In genomic region chr11:76085898-76086591, GRCm38 (mm10) we compare ENCODE assay signal across 8 mouse cellular contexts. TPM values are rescaled to one million over a fixed set of nuclear protein-coding genes. Genes with fewer than 3 reads are reported as not detected.
DNase-seq lines count a peak whose midpoint lies in the region; ATAC-seq and TF ChIP-seq lines count a peak whose summit lies in the region.
"Had no signal": no experiment of that assay in that cellular context is flagged by ENCODE, and none has a peak within 500 bp of the region (broad histone marks: within the 10 kb centered on the region; RNA-seq: fewer than 3 reads in every experiment).

No protein-coding gene starts in this region.

- no peaks in the 10 kb centered on the region for H3K9me3 ChIP-seq in kidney, postnatal 0 days (replicated peaks; ENCODE audit: low read length)
- no peaks in the 10 kb centered on the region for H3K9me3 ChIP-seq in E14TG2a.4 (ENCODE audit: low read length)
- H3K9me3 ChIP-seq: megakaryocyte, embryonic 14.5 days had no signal

- H3K4me3 ChIP-seq in kidney, postnatal 0 days (replicated peaks; ENCODE audit: low read depth, low read length), result no peak overlapping the region
- no peak overlapping the region for H3K4me3 ChIP-seq in E14TG2a.4 (replicated peaks; ENCODE audit: low read length)

- no peaks in the 10 kb centered on the region for H3K27me3 ChIP-seq in kidney, postnatal 0 days (ENCODE audit: insufficient read depth, low read length)
- H3K27me3 ChIP-seq in E14TG2a.4 (ENCODE audit: insufficient read depth, low read length), result no peaks in the 10 kb centered on the region
- H3K27me3 ChIP-seq: megakaryocyte, embryonic 14.5 days had no signal

- no peak overlapping the region for H3K4me2 ChIP-seq in kidney, postnatal 0 days (ENCODE audit: low read length)

- no peak overlapping the region for H3K9ac ChIP-seq in kidney, postnatal 0 days (ENCODE audit: low read depth, low read length)

- H3K36me3 ChIP-seq in kidney, postnatal 0 days (ENCODE audit: insufficient read depth, low read length), result 0 out of 2 replicates have a peak, but pooled peaks cover 9% of the 10 kb centered on the region
- H3K36me3 ChIP-seq in E14TG2a.4 (ENCODE audit: insufficient read depth, low read length), result 0 out of 2 replicates have a peak, but pooled peaks cover 6% of the 10 kb centered on the region

- WGBS in kidney, postnatal 0 days, result 79% methylated on average over 5 of the region's 5 CpGs

- TF ChIP-seq CTCF in kidney, postnatal 0 days (IDR thresholded peaks at IDR 0.05; ENCODE audit: low read depth), result peak; percentile 88
- TF ChIP-seq CTCF in E14TG2a.4 (conservative IDR thresholded peaks at IDR 0.05; ENCODE audit: low read length), result peak; percentile 98

- no peaks in the 10 kb centered on the region for H3K4me1 ChIP-seq in kidney, postnatal 0 days (replicated peaks; ENCODE audit: insufficient read depth, low read length)
- no peaks in the 10 kb centered on the region for H3K4me1 ChIP-seq in E14TG2a.4 (replicated peaks; ENCODE audit: low read depth, low read length)

- H3K27ac ChIP-seq in kidney, postnatal 0 days, result no peak overlapping the region

- DNase-seq in kidney, postnatal 0 days (ENCODE audit: low spot score), result no peak
- no peak for DNase-seq in kidney, adult 11 months
- DNase-seq in T-cell, adult 2 months (ENCODE audit: low spot score), result peak; percentile 48
- DNase-seq in embryo, embryonic 10.5 days (ENCODE audit: low spot score), result peak; percentile 64
- DNase-seq in lung, adult 18-20 months, result peak; percentile 38 to 56
- DNase-seq in spleen, postnatal 14 days (ENCODE audit: low spot score in 2 of 2), result peak; percentile 29 to 54

- ATAC-seq in kidney, postnatal 0 days (replicated peaks; ENCODE audit: low FRiP score, low read depth), result no peak

RNA-seq across cellular contexts. Expression of gene Rflnb, which starts 58.5 kb away (rescaled TPM):
- 39.3 and 43.1 TPM in 2 replicates for polyA plus RNA-seq in kidney, postnatal 0 days (2015; fragmentation: Nextera tagmentation; extraction: Ambion mirVana)

Comparison
In these comparisons a context has a peak if more than half of its experiments do, and no peak if none do; other contexts are left out.
1. DNase-seq: peak in T-cell, adult 2 months (single experiment), embryo, embryonic 10.5 days (single experiment), lung, adult 18-20 months (2 of 2) and spleen, postnatal 14 days (2 of 2); none in kidney, postnatal 0 days (single experiment) and kidney, adult 11 months (single experiment).